Mouse (Mus musculus) erythroblast, embryonic 14.5 days (primary cell): Measurements from ENCODE around the gene Ncoa1.

Source experiments
- GATA1 ChIP-seq: IDR thresholded peaks from 2 replicates; pipeline ENCODE4 v1.6.1; 2012; ENCODE audit warnings: low read length, inconsistent platforms, mixed read lengths
- TAL1 ChIP-seq: IDR thresholded peaks from 3 replicates; pipeline ENCODE4 v1.6.1; 2012; ENCODE audit warnings: low read length, inconsistent platforms, mixed read lengths

DNA sequence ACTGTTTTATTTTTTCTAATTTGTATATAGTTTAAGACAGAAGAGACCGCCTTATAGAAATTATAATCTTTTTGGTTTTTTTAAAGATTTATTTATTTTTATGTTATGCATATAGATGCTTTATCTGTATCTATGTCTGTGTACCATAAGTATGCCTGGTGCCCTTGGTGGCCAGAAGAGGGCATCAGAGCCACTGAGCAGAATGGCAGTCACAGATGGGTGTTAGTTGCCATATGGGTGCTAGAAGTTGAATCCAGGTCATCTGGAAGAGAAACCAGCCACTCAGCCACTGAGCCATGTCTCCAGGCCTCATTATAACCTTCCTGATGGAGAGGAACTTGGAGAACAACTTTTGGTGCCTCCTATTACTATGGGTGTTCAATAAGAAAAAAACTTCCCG lies 16.0 kb downstream of the Ncoa1 start:
- no peak for TF ChIP-seq TAL1
- no peak for TF ChIP-seq GATA1
